Mouse (Mus musculus) frontal cortex, postnatal 14 days (tissue): Measurements from ENCODE around the gene Wdr74.
"Not testable (repeated sequence)": the region's sequence is repeated elsewhere in the genome, so short reads cannot be mapped to it uniquely, and the experiment has no call there.

ENCODE experiments used
- DNase-seq, 2 experiments: peaks; one replicate each; pipeline ENCODE4 v3.0.0; 2022; ENCODE audit warnings: low spot score in 2 of 2

Wdr74 gene

GRCm38 (mm10) chr19:8715868-8716766, 19.5 kb upstream of the Wdr74 start:
- no peak for DNase-seq

- DNase-seq: no peak
Observed at GRCm38 (mm10) chr19:8716767-8717475, 18.7 kb upstream of the Wdr74 start.

GRCm38 (mm10) chr19:8718357-8718756, 17.3 kb upstream of the Wdr74 start:
- DNase-seq: no peak

GRCm38 (mm10) chr19:8719037-8719436, 16.6 kb upstream of the Wdr74 start:
- not testable (repeated sequence) for DNase-seq

GRCm38 (mm10) chr19:8721378-8721777, 14.2 kb upstream of the Wdr74 start:
- no peak for DNase-seq

GRCm38 (mm10) chr19:8722021-8722420, 13.6 kb upstream of the Wdr74 start:
- DNase-seq: no peak

GRCm38 (mm10) chr19:8722559-8722906, 13.1 kb upstream of the Wdr74 start:
- no peak for DNase-seq

GRCm38 (mm10) chr19:8722907-8723573, 12.6 kb upstream of the Wdr74 start, which contains the start of gene Slc3a2:
Gene Slc3a2 (minus strand): TSS chr19:8723369.
- DNase-seq: peak; percentile 95 to 96

- no peak for DNase-seq
Observed at GRCm38 (mm10) chr19:8723574-8724346, 11.9 kb upstream of the Wdr74 start.

- DNase-seq: no peak
Observed at GRCm38 (mm10) chr19:8724392-8724791, 11.2 kb upstream of the Wdr74 start.

- no peak for DNase-seq
Observed at GRCm38 (mm10) chr19:8725081-8725613, 10.5 kb upstream of the Wdr74 start.

GRCm38 (mm10) chr19:8726609-8727390, 8.8 kb upstream of the Wdr74 start:
- DNase-seq: no peak

- no peak for DNase-seq
Observed at GRCm38 (mm10) chr19:8727495-8728114, 8.0 kb upstream of the Wdr74 start.

GRCm38 (mm10) chr19:8728335-8729099, 7.1 kb upstream of the Wdr74 start:
- DNase-seq: not testable (repeated sequence)

- DNase-seq: no peak
Observed at GRCm38 (mm10) chr19:8734334-8734733, 1.3 kb upstream of the Wdr74 start.

- DNase-seq: no peak
Observed at GRCm38 (mm10) chr19:8736160-8736467, 487 bp downstream of the Wdr74 start.

- DNase-seq: no peak
Observed at GRCm38 (mm10) chr19:8738911-8739310, 3.3 kb downstream of the Wdr74 start.

GRCm38 (mm10) chr19:8739646-8740045, 4.0 kb downstream of the Wdr74 start:
- no peak for DNase-seq

GRCm38 (mm10) chr19:8740603-8741002, 5.0 kb downstream of the Wdr74 start, which contains the start of gene 1700092M07Rik:
Gene 1700092M07Rik (plus strand): TSS chr19:8740718.
- no peak for DNase-seq
